Mouse (Mus musculus) CH12.LX (cell line): ENCODE results near the gene Cntnap1. TPM values are rescaled to one million over a fixed set of nuclear protein-coding genes. Genes with fewer than 3 reads are reported as not detected.

ENCODE experiments used
- DNase-seq: peaks from one replicate; pipeline ENCODE4 v3.0.0-alpha.2; 2013; ENCODE audit errors: extremely low read depth
- H3K27ac ChIP-seq: 2 replicates; pipeline ENCODE4 v1.5.1; 2012; ENCODE audit warnings: low read depth, mild to moderate bottlenecking, control low read depth, moderate library complexity; ENCODE audit not compliant: insufficient read depth
- H3K27me3 ChIP-seq: replicated peaks from 2 replicates; pipeline ENCODE3; 2012; ENCODE audit warnings: inconsistent platforms
- H3K36me3 ChIP-seq, 2 experiments: replicated peaks in 1 of 2; 2 replicates each; pipeline versions ENCODE3 to v1.6.1; 2012; ENCODE audit warnings: inconsistent platforms in 1 of 2, low read length in 1 of 2, mild to moderate bottlenecking in 1 of 2, mixed read lengths in 1 of 2, moderate library complexity in 1 of 2; ENCODE audit not compliant: control insufficient read depth in 1 of 2, insufficient read depth in 1 of 2
- H3K4me1 ChIP-seq, 2 experiments: 2 replicates each; pipeline ENCODE4 v1.6.1; 2012; ENCODE audit warnings: inconsistent platforms in 1 of 2, moderate library complexity in 1 of 2; ENCODE audit not compliant: insufficient read depth in 2 of 2, control insufficient read depth in 1 of 2
- H3K4me2 ChIP-seq: 2 replicates; pipeline ENCODE4 v1.6.1; 2012; ENCODE audit warnings: low read depth, mild to moderate bottlenecking, control low read depth; ENCODE audit not compliant: poor library complexity, insufficient read depth, severe bottlenecking
- H3K4me3 ChIP-seq, 3 experiments: fragments of 150-350 bp in 1 of 3; sonication (generic) in 1 of 3; replicated peaks in 1 of 3; 2 replicates each; pipeline versions ENCODE3 to v1.5.1; 2011 to 2012; ENCODE audit warnings: low read depth in 2 of 3, low read length in 2 of 3, mild to moderate bottlenecking in 2 of 3, moderate library complexity in 2 of 3, control low read depth in 1 of 3, improper control_type of control experiment in 1 of 3, inconsistent platforms in 1 of 3, mixed read lengths in 1 of 3; ENCODE audit not compliant: poor library complexity in 1 of 3
- H3K79me2 ChIP-seq: replicated peaks from 2 replicates; pipeline ENCODE4 v1.6.1; 2012; ENCODE audit warnings: mild to moderate bottlenecking, moderate library complexity; ENCODE audit not compliant: control insufficient read depth, poor library complexity, insufficient read depth, severe bottlenecking; ENCODE audit errors: extremely low read depth
- H3K9ac ChIP-seq: 2 replicates; pipeline ENCODE4 v1.6.1; 2012; ENCODE audit warnings: low read depth, mild to moderate bottlenecking, control low read depth, moderate library complexity; ENCODE audit not compliant: insufficient read depth
- H3K9me3 ChIP-seq: replicated peaks from 2 replicates; pipeline ENCODE3; 2012; ENCODE audit warnings: low read length, inconsistent platforms, mixed read lengths
- BHLHE40 ChIP-seq: IDR thresholded peaks from 2 replicates; pipeline ENCODE4 v1.6.1; 2011; ENCODE audit warnings: mild to moderate bottlenecking, low read depth, low read length, improper control_type of control experiment
- EP300 ChIP-seq: IDR thresholded peaks from 2 replicates; pipeline ENCODE4 v1.6.1; 2011; ENCODE audit warnings: low read length, improper control_type of control experiment
- ETS1 ChIP-seq: conservative IDR thresholded peaks from 2 replicates; pipeline ENCODE4 v1.6.1; 2012; ENCODE audit warnings: low read depth, mild to moderate bottlenecking, inconsistent platforms, low read length, improper control_type of control experiment, moderate library complexity
- IRF4 ChIP-seq: IDR thresholded peaks from 2 replicates; pipeline ENCODE4 v1.6.1; 2014; ENCODE audit warnings: low read depth, mild to moderate bottlenecking, inconsistent platforms, low read length, improper control_type of control experiment
- JUN ChIP-seq: IDR thresholded peaks from 2 replicates; pipeline ENCODE4 v1.6.1; 2011; ENCODE audit warnings: low read depth, mild to moderate bottlenecking, low read length, improper control_type of control experiment, moderate library complexity; ENCODE audit not compliant: insufficient read depth
- JUND ChIP-seq: conservative IDR thresholded peaks from 2 replicates; pipeline ENCODE4 v1.6.1; 2011; ENCODE audit warnings: low read depth, low read length, improper control_type of control experiment
- MAZ ChIP-seq: IDR thresholded peaks from 2 replicates; pipeline ENCODE4 v1.6.1; 2012; ENCODE audit warnings: low read depth, mild to moderate bottlenecking, inconsistent platforms, low read length, improper control_type of control experiment, moderate library complexity
- MXI1 ChIP-seq: IDR thresholded peaks from 2 replicates; pipeline ENCODE4 v1.6.1; 2011; ENCODE audit warnings: mild to moderate bottlenecking, low read depth, low read length, improper control_type of control experiment
- MYC ChIP-seq: IDR thresholded peaks from 2 replicates; pipeline ENCODE4 v1.6.1; 2011; ENCODE audit warnings: low read depth, mild to moderate bottlenecking, improper control_type of control experiment, low read length
- PAX5 ChIP-seq: IDR thresholded peaks from 2 replicates; pipeline ENCODE4 v1.6.1; 2012; ENCODE audit warnings: low read length, inconsistent platforms, mixed read lengths
- UBTF ChIP-seq: IDR thresholded peaks from 2 replicates; pipeline ENCODE4 v1.6.1; 2012; ENCODE audit warnings: low read depth, mild to moderate bottlenecking, inconsistent platforms, low read length, improper control_type of control experiment, moderate library complexity
- ZKSCAN1 ChIP-seq: IDR thresholded peaks from 2 replicates; pipeline ENCODE4 v1.6.1; 2012; ENCODE audit warnings: low read depth, inconsistent platforms, low read length, improper control_type of control experiment, borderline replicate concordance
- ZMIZ1 ChIP-seq: IDR thresholded peaks from 2 replicates; pipeline ENCODE4 v1.6.1; 2012; ENCODE audit warnings: low read depth, mild to moderate bottlenecking, inconsistent platforms, low read length, improper control_type of control experiment
- dilution Hi-C: fragments of 300-500 bp; cut with MboI; formaldehyde crosslinking; loops from 2 replicates; pipeline ENCODE4 v1.14.3; 2020; ENCODE audit warnings: low sequenced_read_pairs; ENCODE audit not compliant: extremely low pct_unique_long_range_greater_than_20kb, extremely low pct_ligation_motif_present
- in situ Hi-C: fragments of 300-500 bp; cut with MboI; formaldehyde crosslinking; loops from 3 replicates; pipeline ENCODE4 v1.14.3; 2019; ENCODE audit warnings: low sequenced_read_pairs, low pct_ligation_motif_present, low pct_unique_long_range_greater_than_20kb, mixed read lengths
- polyA plus RNA-seq: library from polyadenylated mRNA; unstranded; fragments of >175 nt; gene quantifications from 2 replicates; pipeline ENCODE4 v1.2.1, GENCODE M21; 2012; ENCODE audit warnings: low read depth; ENCODE audit not compliant: insufficient read length
- total RNA-seq, 2 experiments: library from RNA; depleted of rRNA; stranded (reverse); fragments of 300-350 nt in 1 of 2; fragments of >200 nt in 1 of 2; gene quantifications; 2 replicates each; pipeline ENCODE4 v1.2.3; 2012 to 2014

Gene Cntnap1
- total and polyA plus RNA-seq, 3 experiments = 4.4 to 19.5 (median 15.6) TPM

- H3K27me3 ChIP-seq = peaks cover 30% of the 10 kb centered on the region
- peak overlapping the region; percentile 53; the same call in 1 of the 2 replicates for H3K4me2 ChIP-seq
- TF ChIP-seq ZMIZ1 (no peak), ETS1 (no peak), ZKSCAN1 (no peak), PAX5 (no peak), UBTF (no peak), JUND (no peak), JUN (no peak), MAZ (no peak), IRF4 (no peak)
- TF ChIP-seq, all 38 proteins: peak for 0
- H3K4me3 ChIP-seq = no peak overlapping the region
- peaks cover 3 to 21% of the 10 kb centered on the region in 2 experiments; a peak in 2 of 4 replicates for H3K4me1 ChIP-seq
- H3K9me3 ChIP-seq = peaks cover 2% of the 10 kb centered on the region
- in situ Hi-C loops (no loop called here), dilution Hi-C loops (no loop called here)
- no peaks in the 10 kb centered on the region for H3K79me2 ChIP-seq
- no peaks in the 10 kb centered on the region for H3K36me3 ChIP-seq
- DNase-seq = no peak
- no peak overlapping the region for H3K9ac ChIP-seq
- no peak overlapping the region for H3K27ac ChIP-seq
Observed at GRCm38 (mm10) chr11:101230991-101231871, 60.9 kb downstream of the Cntnap1 start.

- H3K9ac ChIP-seq = no peak overlapping the region
- TF ChIP-seq BHLHE40 = no peak
- no peak for TF ChIP-seq MYC
- TF ChIP-seq MXI1 = no peak
- no peak for TF ChIP-seq MAZ
- no peak for TF ChIP-seq ZMIZ1
- TF ChIP-seq EP300 = 0 out of 2 replicates have a peak, but pooled peaks have one; percentile 16
- H3K4me1 ChIP-seq = peaks cover 3 to 19% of the 10 kb centered on the region in 2 experiments; a peak in 2 of 4 replicates
- in situ Hi-C loops (no loop called here), dilution Hi-C loops (no loop called here)
- H3K79me2 ChIP-seq = no peaks in the 10 kb centered on the region
- peaks cover 32% of the 10 kb centered on the region for H3K27me3 ChIP-seq
- H3K36me3 ChIP-seq = no peaks in the 10 kb centered on the region
- no peak for DNase-seq
- H3K27ac ChIP-seq = no peak overlapping the region
- no peak overlapping the region for H3K4me3 ChIP-seq
- H3K9me3 ChIP-seq = peaks cover 2% of the 10 kb centered on the region
- H3K4me2 ChIP-seq = 0 out of 2 replicates have a peak overlapping the region, but pooled peaks have one; percentile 53
Observed at GRCm38 (mm10) chr11:101232010-101232839, 61.9 kb downstream of the Cntnap1 start.
